Mouse (Mus musculus): ENCODE measurements around the gene Wscd2.

DNA sequence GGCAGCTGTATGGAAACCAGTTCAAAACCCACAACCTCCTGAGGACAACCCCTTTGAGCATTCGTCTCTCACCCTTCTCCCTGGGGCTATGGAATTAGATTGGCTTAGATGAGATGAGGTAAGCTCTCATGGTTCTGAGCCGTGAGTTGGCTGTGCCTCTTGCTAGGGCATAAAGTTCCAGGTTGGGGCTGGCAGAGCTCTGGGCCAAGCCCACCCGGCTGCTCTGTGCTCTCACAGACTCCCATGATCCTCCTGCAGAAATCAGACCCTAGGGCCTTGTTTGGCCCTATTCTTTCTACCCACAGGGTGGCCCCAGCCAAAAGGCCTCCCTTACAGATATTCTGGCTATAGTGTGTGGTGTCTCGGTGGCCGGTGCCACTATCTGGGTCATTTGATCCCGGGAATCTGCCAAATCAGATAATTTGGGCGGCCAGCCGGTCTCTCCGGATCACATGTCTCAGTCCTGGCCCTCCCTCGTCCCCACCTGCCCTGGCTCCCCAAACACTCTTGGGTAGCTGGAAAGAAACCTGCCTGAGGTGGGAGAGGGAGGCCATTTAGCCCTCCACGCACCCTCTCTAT lies 4.5 kb upstream of the Wscd2 start:
- TF ChIP-seq CTCF (IDR thresholded peaks at IDR 0.05; ENCODE audit: low read depth, low read length) (no peak), GATA1 (IDR thresholded peaks at IDR 0.05; ENCODE audit: borderline replicate concordance, low read length) (no peak), POLR2AphosphoS5 (IDR thresholded peaks at IDR 0.05; ENCODE audit: insufficient replicate concordance, low read depth, low read length) (no peak), TAL1 (conservative IDR thresholded peaks at IDR 0.05; ENCODE audit: low read depth, low read length) (no peak)
